Mouse (Mus musculus) heart, adult 2 months (tissue): Measurements from ENCODE around the gene Itgb1. TPM values are rescaled to one million over a fixed set of nuclear protein-coding genes. Genes with fewer than 3 reads are reported as not detected.

Source experiments
- DNase-seq, 2 experiments: peaks; one replicate each; pipeline ENCODE4 v3.0.0; 2021
- H3K27ac ChIP-seq: fragments of 200-600 bp; 2 replicates; pipeline ENCODE4 v1.8.1; 2022
- H3K27me3 ChIP-seq: fragments of 200-500 bp; 2 replicates; pipeline ENCODE4 v1.6.1; 2012; ENCODE audit warnings: mild to moderate bottlenecking, low read length, inconsistent platforms, mixed read lengths; ENCODE audit not compliant: control insufficient read depth, insufficient read depth
- H3K36me3 ChIP-seq: fragments of 200-500 bp; 2 replicates; pipeline ENCODE4 v1.6.1; 2012; ENCODE audit warnings: low read length, inconsistent platforms; ENCODE audit not compliant: control insufficient read depth, insufficient read depth
- H3K4me1 ChIP-seq: fragments of 200-500 bp; 2 replicates; pipeline ENCODE4 v1.6.1; 2011; ENCODE audit warnings: low read length; ENCODE audit not compliant: control insufficient read depth, insufficient read depth
- H3K4me3 ChIP-seq: fragments of 200-600 bp; 2 replicates; pipeline ENCODE4 v1.8.1; 2022
- H3K79me2 ChIP-seq: fragments of 200-500 bp; replicated peaks from 2 replicates; pipeline ENCODE4 v1.6.1; 2012; ENCODE audit warnings: mild to moderate bottlenecking, inconsistent platforms, low read length, moderate library complexity, mixed read lengths; ENCODE audit not compliant: control insufficient read depth, insufficient read depth
- H3K9ac ChIP-seq: fragments of 200-500 bp; 2 replicates; pipeline ENCODE4 v1.6.1; 2012; ENCODE audit warnings: low read depth, mild to moderate bottlenecking, control low read depth, inconsistent platforms, low read length, mixed read lengths
- CTCF ChIP-seq: fragments of 200-600 bp; IDR thresholded peaks from 2 replicates; pipeline ENCODE4 v1.8.1; 2022; ENCODE audit warnings: antibody characterized with exemption, mild to moderate bottlenecking, moderate library complexity
- EP300 ChIP-seq: fragments of 200-500 bp; IDR thresholded peaks from 2 replicates; pipeline ENCODE4 v1.6.1; 2011; ENCODE audit warnings: low read depth, low read length, control low read depth; ENCODE audit not compliant: insufficient read depth
- POLR2A ChIP-seq: fragments of 200-500 bp; IDR thresholded peaks from 2 replicates; pipeline ENCODE4 v1.6.1; 2011; ENCODE audit warnings: mild to moderate bottlenecking, low read depth, low read length, control low read depth; ENCODE audit not compliant: insufficient read depth
- WGBS: fragments of 180-500 bp; shearing (Covaris S2); methylation state at CpG from one replicate; pipeline ENCODE4 v1.1.7; 2018; 5-methylcytosine and 5-hydroxymethylcytosine counted together
- intact Hi-C: fragments of 180-260 bp; cut with DNase I; formaldehyde crosslinking; loops from one replicate; pipeline ENCODE4 v1.15.1; 2025
- polyA plus RNA-seq: library from polyadenylated mRNA; depleted of rRNA; stranded (reverse); fragments of >200 nt; gene quantifications from 2 replicates; pipeline ENCODE4 v1.2.3, GENCODE M21; 2012
- total RNA-seq, 2 experiments: library from RNA; stranded (reverse); gene quantifications; 2 replicates each; pipeline ENCODE4 v1.2.3; 2021

Gene Itgb1
- total and polyA plus RNA-seq, 3 experiments: 80.5 to 365 (median 338) TPM

DNA sequence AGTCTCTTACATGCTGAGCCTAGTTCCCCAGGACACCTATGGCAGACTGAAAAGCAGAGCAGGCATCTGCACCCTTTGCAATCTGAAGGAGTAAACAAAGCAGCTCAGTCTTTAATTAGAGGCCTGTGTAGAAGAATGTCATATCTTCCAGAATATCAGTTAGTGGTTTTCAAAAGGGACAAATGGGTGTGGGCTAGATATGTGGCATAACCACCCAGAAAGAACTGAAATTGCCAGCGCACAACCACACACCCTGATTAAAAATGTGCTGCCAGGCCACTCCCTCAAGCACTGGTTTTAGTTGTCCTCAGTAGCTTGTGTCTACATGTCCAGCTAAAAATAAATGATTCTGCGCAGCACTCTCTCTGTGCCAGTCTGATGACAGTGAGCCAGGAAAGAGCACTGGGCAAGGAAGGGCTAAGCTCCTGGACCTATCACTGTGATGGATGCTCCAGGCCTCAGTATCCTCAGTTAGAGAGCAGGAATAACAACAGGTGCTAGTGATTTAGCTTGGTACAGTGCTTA is 35.1 kb upstream of the Itgb1 start:
- peak overlapping the region; percentile 64 for H3K27ac ChIP-seq
- H3K9ac ChIP-seq: no peak overlapping the region
- no peak overlapping the region for H3K4me3 ChIP-seq
- TF ChIP-seq CTCF: no peak
- TF ChIP-seq EP300: no peak
- TF ChIP-seq POLR2A: no peak
- intact Hi-C loops: loop anchor here (5.0 kb wide), 1 partner anchor 83 kb away; no protein-coding TSS in a partner anchor
- WGBS: 56% methylated on average over 2 of the region's 2 CpGs
- H3K36me3 ChIP-seq: no peaks in the 10 kb centered on the region
- DNase-seq: peak in 1 of 2 experiments; percentile 36
- peaks cover 7% of the 10 kb centered on the region for H3K4me1 ChIP-seq
- no peaks in the 10 kb centered on the region for H3K27me3 ChIP-seq
- no peaks in the 10 kb centered on the region for H3K79me2 ChIP-seq

DNA sequence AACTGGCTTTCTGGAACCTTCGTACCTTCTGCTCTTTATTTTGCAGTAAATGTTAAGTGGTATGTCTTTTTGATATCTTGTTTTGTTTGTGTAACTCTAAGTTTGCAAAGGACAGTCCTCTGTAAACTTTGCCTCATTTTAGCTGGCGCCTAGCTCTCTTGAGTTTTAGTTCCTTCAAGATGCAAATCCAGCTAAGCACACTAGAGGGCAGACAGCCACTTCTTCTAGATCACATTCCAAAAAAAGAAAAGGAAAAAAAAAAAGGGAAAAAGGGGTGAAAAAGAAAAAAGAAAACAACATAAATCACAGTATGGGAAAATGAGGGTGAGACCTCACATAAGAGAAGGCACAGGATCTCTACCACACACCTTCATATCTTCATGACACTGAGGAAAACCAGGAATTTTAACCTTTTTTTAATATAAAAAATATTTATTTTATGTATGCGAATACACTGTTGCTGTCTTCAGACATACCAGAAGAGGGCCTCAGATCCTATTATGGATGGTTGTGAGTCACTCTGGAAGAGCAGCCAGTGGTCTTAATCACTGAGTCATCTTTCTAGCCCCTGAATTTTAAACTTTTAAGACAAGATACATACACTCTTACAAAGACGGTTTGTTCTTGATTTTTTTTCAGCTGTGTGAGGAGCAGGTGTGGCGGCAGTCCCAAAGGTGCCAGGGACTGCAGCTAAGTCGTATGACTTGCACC is 32.9 kb upstream of the Itgb1 start:
- no peak overlapping the region for H3K9ac ChIP-seq
- intact Hi-C loops: loop anchor here (1.0 to 5.0 kb wide), 2 partner anchors 57 to 85 kb away; no protein-coding TSS in a partner anchor

DNA sequence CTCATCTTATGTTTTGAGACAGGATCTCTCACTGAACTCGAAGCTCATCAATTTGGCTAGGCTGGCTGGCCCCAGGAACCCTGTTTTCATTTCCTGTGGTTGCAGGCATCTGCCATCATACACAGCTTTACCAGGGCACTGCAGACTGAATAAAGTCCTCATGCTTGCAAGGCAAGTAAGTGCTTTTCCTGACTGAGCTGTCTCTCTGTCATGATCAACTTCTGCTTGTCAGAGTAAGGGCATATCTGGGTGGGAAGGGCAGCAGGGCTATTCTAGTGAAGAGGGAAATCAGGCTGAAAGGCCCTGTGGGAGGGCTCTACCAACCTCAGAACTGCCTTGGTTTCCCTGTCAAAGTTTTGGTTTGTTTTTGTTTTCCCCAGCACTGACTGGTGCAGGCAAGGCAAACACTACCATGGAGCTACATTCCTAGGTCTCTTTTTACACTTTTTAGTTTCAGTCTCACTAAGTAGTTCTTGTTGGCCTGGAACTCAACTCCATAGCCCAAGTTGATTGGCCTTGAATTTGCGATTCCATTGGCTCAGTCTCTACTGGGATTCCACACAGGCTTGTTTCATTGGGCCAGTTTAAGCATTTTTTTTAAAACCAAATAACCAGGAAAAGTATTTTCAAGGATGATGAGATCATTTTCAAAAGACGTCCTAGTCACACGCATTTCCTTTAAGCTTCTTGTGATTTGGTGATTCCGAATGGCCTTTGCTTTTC is 31.7 kb upstream of the Itgb1 start:
- no peak overlapping the region for H3K4me3 ChIP-seq
- peak overlapping the region; percentile 86 for H3K27ac ChIP-seq
- intact Hi-C loops: loop anchor here (1.0 to 5.0 kb wide), 2 partner anchors 31 to 87 kb away; partner anchors contain the start of gene Itgb1
- no peak overlapping the region for H3K9ac ChIP-seq
- no peaks in the 10 kb centered on the region for H3K27me3 ChIP-seq
- peak; percentile 20 to 38 for DNase-seq
- H3K36me3 ChIP-seq: no peaks in the 10 kb centered on the region
- TF ChIP-seq POLR2A (no peak), EP300 (no peak), CTCF (no peak)
- no peaks in the 10 kb centered on the region for H3K79me2 ChIP-seq
- H3K4me1 ChIP-seq: peaks cover 7% of the 10 kb centered on the region
- 24% methylated on average over 5 of the region's 5 CpGs for WGBS

More for the DNA sequence above, 32.9 kb upstream of the Itgb1 start:
- H3K36me3 ChIP-seq: no peaks in the 10 kb centered on the region
- peaks cover 7% of the 10 kb centered on the region for H3K4me1 ChIP-seq
- H3K27me3 ChIP-seq: no peaks in the 10 kb centered on the region
- peak; percentile 28 for DNase-seq
- WGBS: 44% methylated on average over 6 of the region's 6 CpGs
- peak overlapping the region; percentile 38 for H3K27ac ChIP-seq
- no peak overlapping the region for H3K4me3 ChIP-seq
- H3K79me2 ChIP-seq: no peaks in the 10 kb centered on the region
- TF ChIP-seq CTCF (peak; percentile 91), EP300 (no peak)

GRCm38 (mm10) chr8:128654365-128655099 is 30.9 kb upstream of the Itgb1 start:
- intact Hi-C loops: loop anchor here (1.0 to 5.0 kb wide), 2 partner anchors 31 to 87 kb away; partner anchors contain the start of gene Itgb1
- DNase-seq: peak; percentile 84 to 89
- WGBS: 3% methylated on average over 16 of the region's 16 CpGs
- no peak for TF ChIP-seq CTCF
- TF ChIP-seq POLR2A: peak; percentile 45; the same call in 1 of the 2 replicates
- no peak for TF ChIP-seq EP300
- Histone ChIP-seq H3K4me1 (peaks cover 7% of the 10 kb centered on the region), H3K4me3 (peak overlapping the region; percentile 49), H3K36me3 (no peaks in the 10 kb centered on the region), H3K27ac (peak overlapping the region; percentile 86), H3K79me2 (no peaks in the 10 kb centered on the region), H3K27me3 (no peaks in the 10 kb centered on the region), H3K9ac (peak overlapping the region; percentile 34)

DNA sequence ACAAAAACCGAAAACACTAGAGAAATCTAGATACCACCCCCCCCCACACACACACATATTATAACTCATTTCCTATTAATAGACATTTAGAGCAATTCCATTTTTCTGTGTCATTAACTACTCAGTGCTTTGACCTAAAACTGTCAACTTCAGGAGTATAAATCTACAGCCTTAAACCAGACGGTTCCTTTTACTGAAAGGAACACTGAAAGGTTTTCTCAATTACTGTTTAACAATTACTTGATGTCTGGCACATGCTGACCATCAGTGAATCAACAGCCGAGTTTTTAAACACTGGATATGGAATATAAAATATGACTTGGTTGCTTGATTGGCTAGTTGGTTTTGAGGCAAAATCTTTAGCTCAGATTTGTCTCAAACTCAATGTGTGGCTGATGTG is 23.3 kb upstream of the Itgb1 start:
- Histone ChIP-seq H3K36me3 (peaks cover 8% of the 10 kb centered on the region), H3K4me1 (peaks cover 6% of the 10 kb centered on the region), H3K79me2 (no peaks in the 10 kb centered on the region), H3K27ac (no peak overlapping the region), H3K4me3 (no peak overlapping the region), H3K9ac (no peak overlapping the region), H3K27me3 (no peaks in the 10 kb centered on the region)
- no peak for DNase-seq
- TF ChIP-seq CTCF: no peak
- no peak for TF ChIP-seq POLR2A
- no peak for TF ChIP-seq EP300
- intact Hi-C loops: loop anchor here (2.0 kb wide), 1 partner anchor 23 kb away; the partner anchor contains the start of gene Itgb1
- 54% methylated on average over 3 of the region's 3 CpGs for WGBS
